Mouse (Mus musculus) layer of hippocampus, adult 2 months (tissue): ENCODE results near the gene Mgat5. TPM values are rescaled to one million over a fixed set of nuclear protein-coding genes. Genes with fewer than 3 reads are reported as not detected.

Source experiments
- DNase-seq, 2 experiments: peaks; one replicate each; pipeline ENCODE4 v3.0.0; 2022; ENCODE audit warnings: low spot score in 2 of 2
- H3K27ac ChIP-seq: fragments of 200-600 bp; 2 replicates; pipeline ENCODE4 v1.8.1; 2022
- H3K4me3 ChIP-seq: fragments of 200-600 bp; 2 replicates; pipeline ENCODE4 v1.8.1; 2022; ENCODE audit warnings: mild to moderate bottlenecking
- CTCF ChIP-seq: fragments of 200-600 bp; conservative IDR thresholded peaks from 2 replicates; pipeline ENCODE4 v1.8.1; 2022; ENCODE audit warnings: antibody characterized with exemption, mild to moderate bottlenecking, moderate library complexity
- total RNA-seq, 2 experiments: library from RNA; stranded (reverse); gene quantifications; 2 replicates each; pipeline ENCODE4 v1.2.3; 2021

The Mgat5 gene
- total RNA-seq, 2 experiments from 2014 or later, result 51.0 to 52.4 TPM

GRCm38 (mm10) chr1:127319768-127320167 is 115.0 kb downstream of the Mgat5 start:
- DNase-seq, result no peak

GRCm38 (mm10) chr1:127320956-127321355 is 116.1 kb downstream of the Mgat5 start:
- no peak overlapping the region for H3K27ac ChIP-seq
- H3K4me3 ChIP-seq, result no peak overlapping the region
- DNase-seq, result no peak
- TF ChIP-seq CTCF, result no peak

More at GRCm38 (mm10) chr1:127319768-127320167, 115.0 kb downstream of the Mgat5 start:
- Histone ChIP-seq H3K4me3 (no peak overlapping the region), H3K27ac (no peak overlapping the region)
- no peak for TF ChIP-seq CTCF

- H3K4me3 ChIP-seq, result no peak overlapping the region
- no peak for TF ChIP-seq CTCF
- no peak overlapping the region for H3K27ac ChIP-seq
- no peak for DNase-seq
Observed at GRCm38 (mm10) chr1:127321638-127322037, 116.8 kb downstream of the Mgat5 start.

GRCm38 (mm10) chr1:127322169-127322805 is 117.5 kb downstream of the Mgat5 start:
- no peak for TF ChIP-seq CTCF
- no peak for DNase-seq

GRCm38 (mm10) chr1:127325601-127326198 is 120.9 kb downstream of the Mgat5 start:
- Histone ChIP-seq H3K27ac (no peak overlapping the region), H3K4me3 (no peak overlapping the region)
- TF ChIP-seq CTCF, result no peak
- no peak for DNase-seq

More at GRCm38 (mm10) chr1:127322169-127322805, 117.5 kb downstream of the Mgat5 start:
- Histone ChIP-seq H3K27ac (no peak overlapping the region), H3K4me3 (no peak overlapping the region)

- DNase-seq, result no peak
- no peak for TF ChIP-seq CTCF
- Histone ChIP-seq H3K27ac (no peak overlapping the region), H3K4me3 (no peak overlapping the region)
Observed at GRCm38 (mm10) chr1:127327773-127328172, 123.0 kb downstream of the Mgat5 start.

GRCm38 (mm10) chr1:127328354-127328875 is 123.6 kb downstream of the Mgat5 start:
- no peak overlapping the region for H3K27ac ChIP-seq
- TF ChIP-seq CTCF, result no peak
- no peak overlapping the region for H3K4me3 ChIP-seq
- no peak for DNase-seq

- no peak for DNase-seq
- H3K27ac ChIP-seq, result 0 out of 2 replicates have a peak overlapping the region, but pooled peaks have one; percentile 29
Observed at GRCm38 (mm10) chr1:127329810-127330209, 125.0 kb downstream of the Mgat5 start.

GRCm38 (mm10) chr1:127337740-127338139 is 132.9 kb downstream of the Mgat5 start:
- no peak for DNase-seq
- TF ChIP-seq CTCF, result no peak
- Histone ChIP-seq H3K27ac (no peak overlapping the region), H3K4me3 (no peak overlapping the region)

More at GRCm38 (mm10) chr1:127329810-127330209, 125.0 kb downstream of the Mgat5 start:
- no peak overlapping the region for H3K4me3 ChIP-seq
- TF ChIP-seq CTCF, result no peak

- Histone ChIP-seq H3K4me3 (no peak overlapping the region), H3K27ac (no peak overlapping the region)
- DNase-seq, result no peak
- TF ChIP-seq CTCF, result no peak
Observed at GRCm38 (mm10) chr1:127338833-127339487, 134.1 kb downstream of the Mgat5 start.

GRCm38 (mm10) chr1:127340296-127340695 is 135.5 kb downstream of the Mgat5 start:
- Histone ChIP-seq H3K4me3 (no peak overlapping the region), H3K27ac (no peak overlapping the region)
- DNase-seq, result no peak
- TF ChIP-seq CTCF, result no peak

GRCm38 (mm10) chr1:127344913-127345312 is 140.1 kb downstream of the Mgat5 start:
- no peak overlapping the region for H3K4me3 ChIP-seq
- no peak overlapping the region for H3K27ac ChIP-seq
- TF ChIP-seq CTCF, result no peak
- no peak for DNase-seq

- Histone ChIP-seq H3K4me3 (no peak overlapping the region), H3K27ac (no peak overlapping the region)
- no peak for TF ChIP-seq CTCF
- DNase-seq, result no peak
Observed at GRCm38 (mm10) chr1:127346596-127347139, 141.9 kb downstream of the Mgat5 start.
